Mouse (Mus musculus) forebrain, embryonic 15.5 days (tissue): Measurements from ENCODE around the gene Scimp. TPM values are rescaled to one million over a fixed set of nuclear protein-coding genes. Genes with fewer than 3 reads are reported as not detected.

Experiments
- ATAC-seq: fragments of 200-750 bp; cut with Nextera tagmentation; replicated peaks from 2 replicates; pipeline ENCODE4 v1.8.0; 2017; ENCODE audit warnings: mild to moderate bottlenecking, moderate TSS enrichment, moderate library complexity
- H3K27ac ChIP-seq: fragments of 300-500 bp; sonication (generic); replicated peaks from 2 replicates; pipeline ENCODE4 v1.5.1; 2015; ENCODE audit warnings: mild to moderate bottlenecking, inconsistent platforms
- H3K27me3 ChIP-seq: fragments of 300-500 bp; sonication (generic); 2 replicates; pipeline ENCODE4 v1.6.1; 2015; ENCODE audit warnings: inconsistent platforms
- H3K36me3 ChIP-seq: fragments of 300-500 bp; sonication (generic); 2 replicates; pipeline ENCODE4 v1.6.1; 2015; ENCODE audit warnings: mild to moderate bottlenecking, inconsistent platforms
- H3K4me1 ChIP-seq: fragments of 300-500 bp; sonication (generic); 2 replicates; pipeline ENCODE4 v1.6.1; 2015; ENCODE audit warnings: inconsistent platforms
- H3K4me2 ChIP-seq: fragments of 300-500 bp; sonication (generic); replicated peaks from 2 replicates; pipeline ENCODE4 v1.6.1; 2015; ENCODE audit warnings: mild to moderate bottlenecking, inconsistent platforms
- H3K4me3 ChIP-seq: fragments of 300-500 bp; sonication (generic); 2 replicates; pipeline ENCODE4 v1.5.1; 2015; ENCODE audit warnings: mild to moderate bottlenecking, inconsistent platforms
- H3K9ac ChIP-seq: fragments of 300-500 bp; sonication (generic); replicated peaks from 2 replicates; pipeline ENCODE4 v1.6.1; 2015; ENCODE audit warnings: mild to moderate bottlenecking, inconsistent platforms
- H3K9me3 ChIP-seq: fragments of 300-500 bp; sonication (generic); 2 replicates; pipeline ENCODE4 v1.6.1; 2016; ENCODE audit warnings: inconsistent platforms
- WGBS: fragments of 180-500 bp; shearing (Covaris S2); methylation state at CpG from one replicate; pipeline ENCODE4 v1.1.7; 2015; ENCODE audit warnings: mixed read lengths; 5-methylcytosine and 5-hydroxymethylcytosine counted together
- microRNA-seq: library from miRNA; unstranded; fragments of <30 nt; microRNA quantifications from one replicate; pipeline ENCODE4, GENCODE M21; 2016
- polyA plus RNA-seq: library from polyadenylated mRNA; unstranded; fragments of >200 nt; fragmentation: Nextera tagmentation; extraction: Ambion mirVana; gene quantifications from 2 replicates; pipeline ENCODE4 v1.2.1, GENCODE M21; 2015

Scimp gene
- polyA plus RNA-seq, 1 experiment from 2014 or later: not detected

DNA sequence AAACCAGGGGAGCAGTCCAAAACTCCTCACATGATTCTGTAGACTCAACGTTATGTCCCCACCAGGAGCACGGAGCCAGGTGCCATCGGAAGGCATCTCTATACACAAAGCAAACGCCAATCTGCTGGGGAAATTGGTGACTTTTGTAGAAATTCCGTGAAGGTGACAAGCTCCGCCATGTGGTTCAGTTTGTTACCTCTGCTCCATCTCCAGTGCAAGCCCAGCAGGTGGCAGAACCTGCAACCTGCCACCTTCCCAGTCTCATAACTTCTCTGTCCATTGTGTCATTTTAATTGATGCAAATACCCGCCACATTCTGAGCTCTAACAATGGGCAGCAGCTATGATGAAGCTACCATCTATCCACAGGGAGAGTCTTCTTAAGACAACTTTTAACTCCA is 57.4 kb downstream of the Scimp start:
- no peaks in the 10 kb centered on the region for H3K36me3 ChIP-seq
- H3K4me2 ChIP-seq: no peak overlapping the region
- H3K4me1 ChIP-seq: no peaks in the 10 kb centered on the region
- ATAC-seq: no peak
- WGBS: 48% methylated on average over 7 of the region's 7 CpGs
- no peak overlapping the region for H3K4me3 ChIP-seq
- H3K27me3 ChIP-seq: peaks cover 2% of the 10 kb centered on the region; the same call in 1 of the 2 replicates
- H3K9me3 ChIP-seq: no peaks in the 10 kb centered on the region
- H3K9ac ChIP-seq: no peak overlapping the region
- H3K27ac ChIP-seq: no peak overlapping the region

DNA sequence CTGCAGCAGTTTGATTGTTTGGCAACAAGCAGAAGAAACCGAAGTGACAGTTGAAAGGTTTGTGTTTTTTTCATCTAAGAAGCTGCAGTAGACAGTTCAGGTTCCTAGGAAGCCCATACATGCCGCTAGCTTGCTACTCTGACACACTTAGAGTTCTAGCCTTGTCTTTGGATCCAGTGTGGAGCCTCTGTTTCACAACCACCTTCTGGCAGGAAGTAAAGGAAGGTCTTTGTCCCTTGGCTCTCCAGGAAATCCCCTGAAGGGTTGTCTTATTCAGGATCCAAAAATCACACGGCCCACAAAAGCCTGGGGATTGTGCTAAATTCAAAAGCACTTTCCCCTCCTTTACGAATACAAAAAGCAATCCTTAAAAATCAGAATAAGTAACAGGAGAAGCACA is 57.9 kb downstream of the Scimp start:
- Histone ChIP-seq H3K4me2 (no peak overlapping the region), H3K27me3 (peaks cover 2% of the 10 kb centered on the region; the same call in 1 of the 2 replicates), H3K4me3 (no peak overlapping the region), H3K9me3 (no peaks in the 10 kb centered on the region), H3K36me3 (no peaks in the 10 kb centered on the region), H3K27ac (no peak overlapping the region), H3K4me1 (no peaks in the 10 kb centered on the region), H3K9ac (no peak overlapping the region)
- whole genome bisulfite sequencing: 43% methylated on average over 4 of the region's 4 CpGs
- ATAC-seq: no peak

DNA sequence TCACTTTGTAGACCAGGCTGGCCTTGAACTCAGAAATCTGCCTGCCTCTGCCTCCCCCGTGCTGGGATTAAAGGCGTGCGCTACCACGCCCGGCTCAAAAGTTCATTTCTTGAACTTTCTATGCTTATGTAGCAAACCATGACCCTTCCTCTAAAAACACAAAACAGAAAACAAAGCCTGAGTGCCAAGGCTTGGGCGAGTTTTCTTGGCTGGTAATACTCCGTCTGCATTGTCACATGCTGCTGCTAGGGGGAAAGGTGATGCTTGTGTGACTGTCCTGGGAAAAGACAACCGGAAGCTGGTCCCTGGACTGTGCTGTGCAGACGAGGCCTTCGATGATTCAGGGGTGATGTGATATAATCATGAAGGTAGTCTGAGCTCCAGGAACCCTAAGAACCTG is 59.2 kb downstream of the Scimp start:
- Histone ChIP-seq H3K4me1 (no peaks in the 10 kb centered on the region), H3K9ac (no peak overlapping the region), H3K27me3 (peaks cover 2% of the 10 kb centered on the region; the same call in 1 of the 2 replicates), H3K36me3 (no peaks in the 10 kb centered on the region), H3K27ac (no peak overlapping the region), H3K4me2 (no peak overlapping the region), H3K9me3 (no peaks in the 10 kb centered on the region), H3K4me3 (no peak overlapping the region)
- no peak for ATAC-seq
- 90% methylated on average over 10 of the region's 10 CpGs for WGBS

DNA sequence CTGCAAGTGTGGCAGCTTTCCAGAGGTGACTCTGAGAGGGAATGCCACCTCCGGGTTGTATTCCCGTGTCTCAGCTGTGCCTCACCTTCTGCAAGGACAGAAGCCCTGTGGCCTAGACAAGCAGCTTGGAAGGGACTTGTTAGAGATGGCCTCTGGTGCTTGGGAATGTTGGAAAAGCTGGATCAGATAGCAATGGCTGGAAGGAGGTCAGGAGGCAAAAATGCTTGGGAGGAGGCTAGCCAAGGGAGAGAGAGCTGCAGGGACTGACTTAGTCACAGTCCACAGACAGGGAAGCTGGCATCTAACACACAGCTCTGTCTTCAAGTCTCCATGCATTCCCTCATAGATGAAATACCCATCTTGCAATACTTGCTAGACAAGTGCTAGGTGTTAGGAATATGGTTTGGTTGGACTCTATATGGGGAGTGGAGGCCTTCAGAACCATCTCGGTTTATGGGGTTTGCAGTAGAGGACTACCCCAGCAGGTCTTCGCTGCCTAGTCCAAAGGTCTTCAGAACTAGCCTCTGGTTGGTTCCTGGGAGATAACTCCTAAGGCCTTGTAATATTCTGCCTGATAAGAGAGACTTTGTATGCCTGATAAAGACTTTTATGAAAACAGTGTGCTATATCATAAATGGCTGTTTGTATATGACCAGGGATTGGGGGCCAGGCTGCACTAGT is 59.9 kb downstream of the Scimp start:
- Histone ChIP-seq H3K4me1 (no peaks in the 10 kb centered on the region), H3K27me3 (peaks cover 2% of the 10 kb centered on the region; the same call in 1 of the 2 replicates), H3K4me3 (no peak overlapping the region), H3K9ac (no peak overlapping the region), H3K9me3 (no peaks in the 10 kb centered on the region), H3K27ac (no peak overlapping the region), H3K36me3 (no peaks in the 10 kb centered on the region), H3K4me2 (no peak overlapping the region)
- no peak for ATAC-seq
- 81% methylated on average over 4 of the region's 4 CpGs for WGBS

DNA sequence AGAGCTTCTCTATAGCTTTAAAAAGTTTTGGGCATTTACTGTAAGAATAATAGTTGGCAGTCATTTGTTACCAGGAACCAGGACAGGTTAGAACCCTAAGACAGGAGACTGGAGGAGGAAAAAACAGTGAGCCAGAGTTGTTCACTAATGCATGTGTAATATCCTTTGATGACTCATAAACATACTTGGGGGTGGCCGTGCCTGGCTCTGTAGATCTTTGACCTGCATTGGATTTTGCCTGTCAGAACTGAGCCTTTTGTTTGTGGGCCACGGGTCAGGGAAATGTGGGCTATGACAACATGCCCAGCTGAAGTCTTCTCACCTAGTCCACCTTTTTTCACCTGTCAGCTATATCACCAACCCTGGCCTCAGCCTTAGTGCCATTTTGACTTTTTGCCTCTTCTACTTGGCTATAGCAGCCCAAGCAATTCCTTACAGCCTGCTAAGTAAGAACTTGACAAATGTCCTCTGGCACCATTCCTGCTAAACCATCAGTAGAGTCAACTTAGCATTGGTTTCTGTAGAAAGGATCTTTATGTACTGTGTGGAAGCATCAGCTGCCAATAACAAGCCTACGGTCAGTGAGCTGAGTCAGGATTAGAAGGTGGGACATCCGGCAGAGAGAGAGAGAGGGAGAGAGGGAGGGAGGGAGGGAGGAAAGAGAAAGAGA is 64.4 kb downstream of the Scimp start:
- no peak overlapping the region for H3K9ac ChIP-seq
- no peak for ATAC-seq
- no peaks in the 10 kb centered on the region for H3K36me3 ChIP-seq
- H3K9me3 ChIP-seq: no peaks in the 10 kb centered on the region
- no peak overlapping the region for H3K4me3 ChIP-seq
- H3K27ac ChIP-seq: no peak overlapping the region
- H3K4me1 ChIP-seq: no peaks in the 10 kb centered on the region
- 87% methylated on average over 4 of the region's 4 CpGs for WGBS
- H3K27me3 ChIP-seq: no peaks in the 10 kb centered on the region
- no peak overlapping the region for H3K4me2 ChIP-seq

DNA sequence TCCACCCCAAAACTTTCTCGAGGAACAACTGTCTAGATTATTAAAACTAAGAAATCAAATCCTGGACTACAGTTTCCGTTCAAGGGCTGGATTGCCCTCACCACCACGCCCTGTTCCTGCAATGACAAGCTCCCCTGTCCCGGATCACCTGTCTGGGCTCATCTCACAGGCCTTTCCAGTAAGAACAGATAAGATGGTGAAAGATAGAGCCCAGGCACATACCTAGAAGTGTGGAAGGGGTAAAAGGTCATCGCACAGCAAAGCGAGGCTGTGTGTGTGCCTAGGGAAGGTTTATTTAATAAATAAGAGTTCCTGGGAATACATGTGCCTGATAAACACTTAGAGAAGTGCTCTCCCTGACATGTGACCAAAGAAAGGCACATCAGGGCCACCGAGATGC is 66.8 kb downstream of the Scimp start:
- Histone ChIP-seq H3K4me3 (no peak overlapping the region), H3K9ac (no peak overlapping the region), H3K27me3 (no peaks in the 10 kb centered on the region), H3K9me3 (no peaks in the 10 kb centered on the region), H3K4me1 (no peaks in the 10 kb centered on the region), H3K27ac (no peak overlapping the region), H3K36me3 (no peaks in the 10 kb centered on the region), H3K4me2 (no peak overlapping the region)
- no peak for ATAC-seq
- 85% methylated on average over 7 of the region's 7 CpGs for WGBS

DNA sequence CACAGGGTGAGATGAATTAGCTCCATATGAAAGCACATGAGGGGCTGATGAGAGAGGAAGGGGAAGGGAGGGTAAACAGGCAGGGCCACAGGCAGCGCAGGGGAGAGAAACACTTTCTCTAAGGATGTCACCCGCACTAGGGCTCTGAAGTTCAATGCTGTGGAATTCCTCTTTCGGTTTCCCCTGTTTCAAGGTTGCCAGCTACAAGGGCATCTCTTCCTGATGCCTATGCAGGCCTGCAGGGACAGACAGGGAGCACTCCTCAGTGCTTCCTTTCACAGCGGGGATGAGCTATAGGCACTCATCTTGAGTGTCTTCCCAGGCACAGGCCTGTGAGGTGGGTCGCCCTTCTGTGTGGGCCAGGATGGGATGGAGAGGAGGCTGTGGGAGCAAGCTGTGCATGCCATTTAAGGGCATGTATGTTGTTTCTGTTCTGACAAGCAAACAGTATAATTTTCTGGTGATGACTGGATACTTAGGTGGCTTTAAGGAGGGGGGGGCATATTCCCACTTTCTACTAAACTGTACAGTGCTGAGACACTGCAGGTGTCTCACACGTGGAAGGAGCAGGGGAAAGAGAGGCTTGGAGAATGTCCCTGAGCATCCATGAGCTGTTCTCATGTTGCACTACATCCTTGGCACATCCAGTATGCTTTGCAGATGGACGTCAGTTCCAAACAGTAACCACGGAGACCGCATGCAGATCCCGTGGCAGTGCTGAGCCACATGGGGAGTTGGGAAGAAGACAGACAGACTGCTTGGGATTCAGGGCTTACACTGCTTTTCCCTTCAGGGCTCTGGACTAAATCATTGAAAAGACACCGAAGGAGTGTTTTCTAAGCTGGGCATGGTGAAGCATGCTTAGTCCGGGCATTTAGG is 69.6 kb downstream of the Scimp start:
- H3K4me1 ChIP-seq: no peaks in the 10 kb centered on the region
- H3K9me3 ChIP-seq: no peaks in the 10 kb centered on the region
- no peak overlapping the region for H3K4me2 ChIP-seq
- no peaks in the 10 kb centered on the region for H3K36me3 ChIP-seq
- no peaks in the 10 kb centered on the region for H3K27me3 ChIP-seq
- ATAC-seq: no peak
- no peak overlapping the region for H3K4me3 ChIP-seq
- H3K27ac ChIP-seq: no peak overlapping the region
- H3K9ac ChIP-seq: no peak overlapping the region
- WGBS: 79% methylated on average over 12 of the region's 12 CpGs

DNA sequence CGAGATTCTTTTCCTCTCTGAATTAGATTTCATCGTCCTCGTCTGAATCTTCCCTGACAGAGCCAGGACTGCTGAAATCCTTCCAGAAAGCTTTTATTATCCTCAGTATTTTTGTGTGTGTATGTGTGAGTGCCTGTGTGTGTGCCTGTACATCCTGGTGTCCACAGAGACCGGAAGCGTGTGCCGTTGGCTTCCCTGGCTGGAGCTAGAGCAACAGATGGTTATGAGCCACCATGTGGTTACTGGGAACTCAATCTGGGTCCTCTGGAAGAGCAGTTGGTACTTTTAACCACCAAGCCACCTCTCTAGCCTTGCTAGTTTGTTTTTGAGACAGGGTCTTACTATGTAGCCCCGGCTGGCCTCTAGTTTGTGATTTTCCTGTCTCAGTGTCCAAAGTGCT is 70.3 kb downstream of the Scimp start:
- Histone ChIP-seq H3K9ac (no peak overlapping the region), H3K4me2 (no peak overlapping the region), H3K27ac (no peak overlapping the region), H3K4me3 (no peak overlapping the region), H3K27me3 (no peaks in the 10 kb centered on the region), H3K4me1 (no peaks in the 10 kb centered on the region), H3K9me3 (no peaks in the 10 kb centered on the region), H3K36me3 (no peaks in the 10 kb centered on the region)
- ATAC-seq: no peak
- WGBS: 92% methylated on average over 7 of the region's 7 CpGs

DNA sequence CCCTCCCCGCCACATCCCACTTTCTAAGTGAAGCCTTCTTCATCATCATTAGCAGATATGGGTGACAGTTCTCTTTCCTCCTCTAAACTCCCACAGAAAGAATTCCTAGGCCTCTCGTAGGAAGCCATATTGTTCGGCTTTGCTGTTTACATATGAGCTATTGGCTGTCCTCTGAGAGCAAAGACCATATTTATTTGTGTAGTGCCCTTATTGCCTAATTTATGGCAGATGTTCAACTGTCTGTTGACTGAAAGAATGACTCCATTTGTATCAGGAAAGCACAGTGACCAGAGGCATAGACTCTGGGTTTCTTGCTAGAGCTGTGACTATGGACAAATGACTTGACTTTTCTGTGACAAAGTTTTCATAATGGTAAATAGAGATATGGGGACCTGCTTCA is 70.8 kb downstream of the Scimp start:
- Histone ChIP-seq H3K4me1 (no peaks in the 10 kb centered on the region), H3K27me3 (no peaks in the 10 kb centered on the region), H3K4me3 (no peak overlapping the region), H3K9ac (no peak overlapping the region), H3K36me3 (no peaks in the 10 kb centered on the region), H3K4me2 (no peak overlapping the region), H3K27ac (no peak overlapping the region), H3K9me3 (no peaks in the 10 kb centered on the region)
- WGBS: 95% methylated on average over 3 of the region's 3 CpGs
- ATAC-seq: no peak

Small RNAs within 50 kb of the gene (microRNA-seq; reads per million reads assigned to microRNA genes)
- gene Gm22760: not detected

Other genes starting within 250 kb of the Scimp start
- 14.3 and 15.6 TPM in 2 replicates for gene Mink1, start 249.7 kb downstream of the Scimp start, polyA plus RNA-seq
- gene 4930544D05Rik, start 196.7 kb downstream of the Scimp start, polyA plus RNA-seq: not detected in 2 replicates
- gene Chrne, start 193.4 kb downstream of the Scimp start, polyA plus RNA-seq: 0.34 TPM in 1 of 2 replicates, not detected in the other
- 0.08 and 0.24 TPM in 2 replicates for gene Gp1ba, start 173.5 kb downstream of the Scimp start, polyA plus RNA-seq
- 126 and 130 TPM in 2 replicates for gene Rnf167, start 165.4 kb downstream of the Scimp start, polyA plus RNA-seq
- 167 and 168 TPM in 2 replicates for gene Slc25a11, start 165.1 kb downstream of the Scimp start, polyA plus RNA-seq
- 683 and 724 TPM in 2 replicates for gene Pfn1, start 157.9 kb downstream of the Scimp start, polyA plus RNA-seq
- gene Eno3, start 155.4 kb downstream of the Scimp start, polyA plus RNA-seq: 6.3 and 8.4 TPM in 2 replicates
- 148 and 153 TPM in 2 replicates for gene Spag7, start 143.2 kb downstream of the Scimp start, polyA plus RNA-seq
- gene Camta2, start 124.5 kb downstream of the Scimp start, polyA plus RNA-seq: 17.0 and 17.6 TPM in 2 replicates
- gene Inca1, start 112.4 kb downstream of the Scimp start, polyA plus RNA-seq: 0.69 and 1.5 TPM in 2 replicates
- 1.4 and 1.5 TPM in 2 replicates for gene Kif1c, start 112.0 kb downstream of the Scimp start, polyA plus RNA-seq
- 15.5 and 16.9 TPM in 2 replicates for gene Zfp3, start 48.4 kb downstream of the Scimp start, polyA plus RNA-seq
- gene Rabep1, start 32.2 kb upstream of the Scimp start, polyA plus RNA-seq: 85.1 and 87.4 TPM in 2 replicates
- gene Nup88, start 157.4 kb upstream of the Scimp start, polyA plus RNA-seq: 148 and 149 TPM in 2 replicates
- 82.6 and 88.3 TPM in 2 replicates for gene Rpain, start 157.6 kb upstream of the Scimp start, polyA plus RNA-seq
- 208 TPM in 2 replicates for gene C1qbp, start 170.4 kb upstream of the Scimp start, polyA plus RNA-seq
- 16.8 and 17.3 TPM in 2 replicates for gene Dhx33, start 191.9 kb upstream of the Scimp start, polyA plus RNA-seq
- 39.4 and 40.5 TPM in 2 replicates for gene Mis12, start 207.0 kb upstream of the Scimp start, polyA plus RNA-seq
- 35.5 and 36.2 TPM in 2 replicates for gene Derl2, start 207.3 kb upstream of the Scimp start, polyA plus RNA-seq
- 609 and 665 TPM in 2 replicates for gene 6330403K07Rik, start 220.9 kb upstream of the Scimp start, polyA plus RNA-seq